Mouse (Mus musculus): ENCODE results near the gene Ptpn14. TPM values are rescaled to one million over a fixed set of nuclear protein-coding genes. Genes with fewer than 3 reads are reported as not detected.

Ptpn14 gene
- total RNA-seq, 2 experiments from 2014 or later = 29.3 to 33.7 TPM

- DNase-seq = no peak
These were observed 10.5 kb upstream of the Ptpn14 start for GRCm38 (mm10) chr1:189717546-189717945.

- no peak for DNase-seq
These were observed 9.5 kb upstream of the Ptpn14 start for GRCm38 (mm10) chr1:189718600-189718999.

GRCm38 (mm10) chr1:189726121-189726520 is 1.9 kb upstream of the Ptpn14 start:
- no peak for DNase-seq

GRCm38 (mm10) chr1:189727346-189727883 is 653 bp upstream of the Ptpn14 start:
- peak; percentile 78 to 84 for DNase-seq

- no peak for DNase-seq
These were observed 682 bp downstream of the Ptpn14 start for GRCm38 (mm10) chr1:189728784-189729115.

GRCm38 (mm10) chr1:189729141-189729815 is 1.2 kb downstream of the Ptpn14 start:
- DNase-seq = no peak

- peak; percentile 33 to 49 for DNase-seq
These were observed 3.6 kb downstream of the Ptpn14 start for GRCm38 (mm10) chr1:189731697-189732096.

- DNase-seq = no peak
These were observed 4.1 kb downstream of the Ptpn14 start for GRCm38 (mm10) chr1:189732156-189732555.

GRCm38 (mm10) chr1:189740075-189740474 is 12.0 kb downstream of the Ptpn14 start:
- no peak for DNase-seq

GRCm38 (mm10) chr1:189742041-189742440 is 14.0 kb downstream of the Ptpn14 start:
- peak in 1 of 2 experiments; percentile 19 for DNase-seq

GRCm38 (mm10) chr1:189743136-189743535 is 15.1 kb downstream of the Ptpn14 start:
- no peak for DNase-seq

- peak in 1 of 2 experiments; percentile 22 for DNase-seq
These were observed 17.0 kb downstream of the Ptpn14 start for GRCm38 (mm10) chr1:189744914-189745710.

GRCm38 (mm10) chr1:189746520-189746919 is 18.5 kb downstream of the Ptpn14 start:
- DNase-seq = no peak

- DNase-seq = no peak
These were observed 21.7 kb downstream of the Ptpn14 start for GRCm38 (mm10) chr1:189749789-189750188.

- DNase-seq = no peak
These were observed 22.2 kb downstream of the Ptpn14 start for GRCm38 (mm10) chr1:189750233-189750632.

GRCm38 (mm10) chr1:189752245-189752644 is 24.2 kb downstream of the Ptpn14 start:
- no peak for DNase-seq

- no peak for DNase-seq
These were observed 27.0 kb downstream of the Ptpn14 start for GRCm38 (mm10) chr1:189755072-189755471.

- DNase-seq = peak in 1 of 2 experiments; percentile 32
These were observed 28.4 kb downstream of the Ptpn14 start for GRCm38 (mm10) chr1:189756306-189757053.

GRCm38 (mm10) chr1:189757054-189757408 is 29.0 kb downstream of the Ptpn14 start:
- no peak for DNase-seq

GRCm38 (mm10) chr1:189761581-189762021 is 33.5 kb downstream of the Ptpn14 start:
- no peak for DNase-seq

- peak in 1 of 2 experiments; percentile 38 for DNase-seq
These were observed 36.2 kb downstream of the Ptpn14 start for GRCm38 (mm10) chr1:189764258-189764657.

GRCm38 (mm10) chr1:189767164-189767563 is 39.1 kb downstream of the Ptpn14 start:
- DNase-seq = no peak

- no peak for DNase-seq
These were observed 39.8 kb downstream of the Ptpn14 start for GRCm38 (mm10) chr1:189767910-189768309.

Data from heart, adult 18-20 months (tissue).